Mouse (Mus musculus) neural tube, embryonic 14.5 days (tissue): ENCODE measurements around the gene Klhdc3. TPM values are rescaled to one million over a fixed set of nuclear protein-coding genes. Genes with fewer than 3 reads are reported as not detected.
A peak's percentile ranks its signal among the peaks of the same experiment; 100 is the strongest.

Experiments used
- ATAC-seq: fragments of 200-750 bp; cut with Nextera tagmentation; 2 replicates; pipeline ENCODE4 v1.8.0; 2017; ENCODE audit warnings: low read depth, mild to moderate bottlenecking, moderate TSS enrichment, moderate library complexity
- H3K27ac ChIP-seq: fragments of 300-500 bp; sonication (generic); 2 replicates; pipeline ENCODE4 v1.5.1; 2014; ENCODE audit warnings: low read depth, mild to moderate bottlenecking, control low read depth, low read length, moderate library complexity, mixed read lengths
- H3K27me3 ChIP-seq: fragments of 300-500 bp; sonication (generic); 2 replicates; pipeline ENCODE4 v1.6.1; 2014; ENCODE audit warnings: low read length; ENCODE audit not compliant: control insufficient read depth, insufficient read depth
- H3K36me3 ChIP-seq: fragments of 300-500 bp; sonication (generic); 2 replicates; pipeline ENCODE4 v1.6.1; 2014; ENCODE audit warnings: low read length, mixed read lengths; ENCODE audit not compliant: control insufficient read depth, insufficient read depth
- H3K4me1 ChIP-seq: fragments of 300-500 bp; sonication (generic); 2 replicates; pipeline ENCODE4 v1.6.1; 2014; ENCODE audit warnings: low read length; ENCODE audit not compliant: control insufficient read depth, insufficient read depth
- H3K4me2 ChIP-seq: fragments of 300-500 bp; sonication (generic); 2 replicates; pipeline ENCODE4 v1.6.1; 2014; ENCODE audit warnings: mild to moderate bottlenecking, low read depth, low read length, control low read depth
- H3K4me3 ChIP-seq: fragments of 300-500 bp; sonication (generic); 2 replicates; pipeline ENCODE4 v1.5.1; 2014; ENCODE audit warnings: low read depth, low read length, control low read depth, mixed read lengths
- H3K9ac ChIP-seq: fragments of 300-500 bp; sonication (generic); replicated peaks from 2 replicates; pipeline ENCODE4 v1.6.1; 2014; ENCODE audit warnings: low read depth, mild to moderate bottlenecking, control low read depth, low read length, mixed read lengths
- H3K9me3 ChIP-seq: fragments of 300-500 bp; sonication (generic); 2 replicates; pipeline ENCODE4 v1.6.1; 2016; ENCODE audit warnings: low read length; ENCODE audit not compliant: control insufficient read depth
- WGBS: fragments of 180-500 bp; shearing (Covaris S2); extraction: QIAGEN DNeasy Blood & Tissue Kit; methylation state at CpG from one replicate; pipeline ENCODE4 v1.1.7; 2014; 5-methylcytosine and 5-hydroxymethylcytosine counted together
- polyA plus RNA-seq: library from polyadenylated mRNA; unstranded; fragments of >200 nt; fragmentation: Nextera tagmentation; extraction: Ambion mirVana; gene quantifications from 2 replicates; pipeline ENCODE4 v1.2.1, GENCODE M21; 2014

Klhdc3 gene
- polyA plus RNA-seq, 1 experiment from 2014 or later, result 151 TPM

DNA sequence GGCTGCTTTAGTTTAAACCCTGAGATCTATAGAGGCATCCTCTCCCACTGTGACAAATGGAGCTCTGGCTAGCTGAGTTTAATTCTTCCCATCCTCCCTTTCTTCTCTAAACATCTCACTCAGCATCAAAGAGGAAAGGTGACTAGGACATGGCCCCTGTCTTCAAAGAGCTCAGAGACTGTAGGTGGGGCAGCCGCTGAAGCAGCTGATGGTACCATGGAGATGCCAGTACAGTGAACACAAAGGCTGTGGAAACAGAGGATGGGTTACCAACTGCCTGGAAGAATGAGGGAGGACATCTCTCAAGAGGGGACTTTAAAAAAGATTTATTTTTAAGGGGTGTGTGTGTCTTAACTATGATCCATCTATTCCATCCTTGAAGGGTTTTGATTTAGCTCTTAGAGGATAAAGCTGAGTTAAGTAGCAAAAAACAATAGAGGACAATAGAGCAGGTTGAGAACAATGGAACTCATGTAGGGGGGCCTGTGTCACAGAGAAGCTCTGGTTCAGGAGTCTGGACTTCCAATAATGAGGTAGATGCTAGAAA lies 13.9 kb upstream of the Klhdc3 start:
- Histone ChIP-seq H3K9ac (no peak overlapping the region), H3K36me3 (no peaks in the 10 kb centered on the region), H3K27me3 (no peaks in the 10 kb centered on the region), H3K27ac (no peak overlapping the region), H3K4me3 (no peak overlapping the region), H3K4me1 (no peaks in the 10 kb centered on the region), H3K4me2 (no peak overlapping the region), H3K9me3 (no peaks in the 10 kb centered on the region)
- 81% methylated on average over 1 of the region's 1 CpGs for WGBS
- no peak for ATAC-seq

DNA sequence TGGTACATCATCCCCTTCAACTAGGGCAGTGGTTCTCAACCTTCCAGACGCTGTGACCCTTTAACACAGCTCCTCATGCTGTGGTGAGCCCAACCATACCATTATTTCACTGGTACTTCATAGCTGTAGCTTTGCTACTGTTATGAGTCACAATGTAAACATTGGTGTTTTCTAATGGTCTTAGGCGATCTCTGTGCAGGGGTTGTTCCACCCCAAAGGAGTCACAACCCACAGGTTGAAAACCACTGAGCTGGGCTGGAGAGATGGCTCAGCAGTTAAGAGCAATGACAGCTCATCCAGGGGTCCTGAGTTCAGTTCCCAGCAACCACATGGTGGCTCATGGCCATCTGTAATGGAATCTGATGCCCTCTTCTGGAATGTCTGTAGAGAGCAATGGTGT lies 10.7 kb upstream of the Klhdc3 start:
- Histone ChIP-seq H3K9me3 (no peaks in the 10 kb centered on the region), H3K27ac (no peak overlapping the region), H3K27me3 (no peaks in the 10 kb centered on the region), H3K36me3 (peaks cover 5% of the 10 kb centered on the region; the same call in 1 of the 2 replicates), H3K4me1 (no peaks in the 10 kb centered on the region), H3K9ac (no peak overlapping the region), H3K4me2 (no peak overlapping the region), H3K4me3 (no peak overlapping the region)
- WGBS, result 95% methylated on average over 2 of the region's 2 CpGs
- no peak for ATAC-seq

DNA sequence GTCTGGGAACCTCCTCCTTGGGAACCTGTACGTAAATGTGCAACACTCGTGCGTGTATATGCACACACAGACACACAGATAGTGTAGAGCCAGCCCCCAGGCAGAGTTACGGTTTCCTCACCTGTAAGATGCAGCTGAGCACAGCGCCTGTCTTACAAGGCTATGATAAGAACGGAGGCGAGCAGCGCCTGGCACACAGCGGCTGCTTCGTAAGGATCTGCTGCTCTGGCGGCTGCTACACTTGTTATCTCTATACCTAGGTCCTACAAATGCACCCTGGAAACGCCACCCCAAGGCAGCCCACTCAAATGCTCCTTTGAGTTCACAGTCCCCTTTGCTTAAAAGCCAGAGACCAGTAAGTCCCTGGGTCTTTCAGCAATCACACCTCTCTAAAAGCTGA lies 10.0 kb upstream of the Klhdc3 start:
- no peak overlapping the region for H3K4me2 ChIP-seq
- no peaks in the 10 kb centered on the region for H3K27me3 ChIP-seq
- no peak for ATAC-seq
- H3K9me3 ChIP-seq, result no peaks in the 10 kb centered on the region
- H3K9ac ChIP-seq, result no peak overlapping the region
- no peak overlapping the region for H3K4me3 ChIP-seq
- 94% methylated on average over 12 of the region's 12 CpGs for WGBS
- H3K4me1 ChIP-seq, result no peaks in the 10 kb centered on the region
- no peak overlapping the region for H3K27ac ChIP-seq
- H3K36me3 ChIP-seq, result peaks cover 12% of the 10 kb centered on the region; the same call in 1 of the 2 replicates

DNA sequence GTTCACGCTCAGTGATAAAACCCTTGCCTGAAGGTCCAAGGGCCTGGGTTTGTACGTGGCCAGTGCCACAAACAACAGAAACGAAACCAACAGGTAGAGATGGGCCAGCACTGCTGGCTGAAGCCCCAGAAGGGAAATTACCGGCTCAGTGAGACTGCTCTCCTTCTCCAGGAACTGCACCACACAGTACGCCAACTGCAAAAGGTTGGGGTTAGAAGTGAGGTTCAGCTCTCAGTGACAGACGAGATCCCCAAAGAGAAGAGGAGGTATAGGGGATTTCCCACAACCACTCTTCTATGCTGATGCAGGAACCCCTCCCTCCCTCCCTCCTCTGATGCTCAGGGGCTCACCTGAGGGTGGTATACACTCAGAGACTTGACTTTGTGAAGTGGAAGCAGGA lies 5.2 kb upstream of the Klhdc3 start:
- no peaks in the 10 kb centered on the region for H3K27me3 ChIP-seq
- no peak overlapping the region for H3K9ac ChIP-seq
- ATAC-seq, result no peak
- no peak overlapping the region for H3K4me2 ChIP-seq
- WGBS, result 97% methylated on average over 6 of the region's 6 CpGs
- H3K4me3 ChIP-seq, result no peak overlapping the region
- peaks cover 33% of the 10 kb centered on the region for H3K36me3 ChIP-seq
- H3K9me3 ChIP-seq, result no peaks in the 10 kb centered on the region
- H3K4me1 ChIP-seq, result peaks cover 7% of the 10 kb centered on the region
- H3K27ac ChIP-seq, result no peak overlapping the region

DNA sequence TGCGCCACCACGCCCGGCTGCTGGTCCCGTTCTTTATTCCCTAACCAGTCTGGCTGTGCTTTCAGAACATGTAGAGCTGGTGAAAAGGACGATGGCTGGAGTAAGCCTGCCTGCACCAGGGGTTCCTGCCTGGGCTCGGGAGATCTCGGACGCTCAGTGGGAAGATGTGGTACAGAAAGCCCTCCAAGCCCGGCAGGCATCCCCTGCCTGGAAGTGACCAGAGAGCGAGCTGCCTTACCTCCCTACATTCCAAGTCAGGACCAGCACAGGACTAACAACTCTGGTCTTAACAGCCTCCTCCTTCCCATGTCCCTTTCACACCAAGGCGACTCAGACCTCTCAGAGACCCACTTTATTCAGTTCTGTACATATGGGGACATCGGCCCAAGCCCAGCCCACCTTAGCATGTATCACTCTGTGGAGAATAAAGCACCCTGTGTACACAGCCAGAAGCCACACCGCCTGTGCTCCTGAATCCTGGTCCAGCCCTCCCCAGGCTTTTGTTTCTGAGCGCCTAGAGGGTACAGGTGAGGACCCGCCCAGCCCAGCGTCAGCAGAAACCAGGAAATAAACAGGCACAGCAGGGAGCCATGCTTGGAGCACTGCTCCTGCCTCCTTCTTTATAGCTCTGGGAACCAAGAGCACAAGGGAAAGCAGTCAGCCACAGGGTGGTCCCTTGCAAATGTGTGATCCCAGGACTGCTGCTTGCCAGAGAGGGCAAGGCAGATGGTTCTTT lies 2.1 kb upstream of the Klhdc3 start:
- Histone ChIP-seq H3K27me3 (no peaks in the 10 kb centered on the region), H3K27ac (no peak overlapping the region), H3K36me3 (peaks cover 37% of the 10 kb centered on the region), H3K9me3 (no peaks in the 10 kb centered on the region), H3K4me3 (no peak overlapping the region), H3K4me2 (no peak overlapping the region), H3K9ac (no peak overlapping the region), H3K4me1 (peaks cover 20% of the 10 kb centered on the region)
- ATAC-seq, result no peak
- WGBS, result 84% methylated on average over 16 of the region's 16 CpGs

DNA sequence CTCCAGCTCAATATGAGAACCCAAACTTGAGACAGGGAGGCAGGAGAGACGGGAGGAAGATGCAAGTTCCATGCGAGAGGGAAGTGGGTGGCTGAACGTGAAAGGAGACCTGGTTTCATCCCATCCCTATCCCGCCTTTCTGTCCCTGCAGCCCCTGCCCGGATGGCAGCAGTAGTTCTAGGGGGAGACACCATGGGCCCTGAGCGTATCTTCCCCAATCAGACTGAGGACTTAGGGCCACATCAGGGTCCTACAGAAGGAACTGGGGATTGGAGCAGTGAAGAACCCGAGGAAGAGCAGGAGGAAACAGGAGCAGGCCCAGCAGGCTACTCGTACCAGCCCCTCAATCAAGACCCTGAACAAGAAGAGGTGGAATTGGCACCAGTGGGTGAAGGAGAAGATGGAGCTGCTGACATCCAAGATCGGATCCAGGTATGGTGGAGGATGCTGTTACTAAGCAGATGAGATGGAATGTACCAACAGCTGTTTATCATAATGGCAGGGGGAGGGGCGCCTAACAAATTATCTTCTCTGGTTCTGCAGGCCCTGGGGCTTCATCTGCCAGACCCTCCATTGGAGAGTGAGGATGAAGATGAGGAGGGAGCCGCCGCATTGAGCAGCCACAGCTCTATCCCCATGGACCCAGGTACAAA lies 878 bp upstream of the Klhdc3 start:
- H3K9me3 ChIP-seq, result no peaks in the 10 kb centered on the region
- WGBS, result 26% methylated on average over 12 of the region's 12 CpGs
- H3K27ac ChIP-seq, result no peak overlapping the region
- H3K4me2 ChIP-seq, result peak overlapping the region; percentile 87
- H3K4me3 ChIP-seq, result peak overlapping the region; percentile 79
- peaks cover 46% of the 10 kb centered on the region for H3K36me3 ChIP-seq
- peaks cover 20% of the 10 kb centered on the region for H3K4me1 ChIP-seq
- H3K9ac ChIP-seq, result peak overlapping the region; percentile 65
- H3K27me3 ChIP-seq, result no peaks in the 10 kb centered on the region
- peak; percentile 1; the same call in 1 of the 2 replicates for ATAC-seq

DNA sequence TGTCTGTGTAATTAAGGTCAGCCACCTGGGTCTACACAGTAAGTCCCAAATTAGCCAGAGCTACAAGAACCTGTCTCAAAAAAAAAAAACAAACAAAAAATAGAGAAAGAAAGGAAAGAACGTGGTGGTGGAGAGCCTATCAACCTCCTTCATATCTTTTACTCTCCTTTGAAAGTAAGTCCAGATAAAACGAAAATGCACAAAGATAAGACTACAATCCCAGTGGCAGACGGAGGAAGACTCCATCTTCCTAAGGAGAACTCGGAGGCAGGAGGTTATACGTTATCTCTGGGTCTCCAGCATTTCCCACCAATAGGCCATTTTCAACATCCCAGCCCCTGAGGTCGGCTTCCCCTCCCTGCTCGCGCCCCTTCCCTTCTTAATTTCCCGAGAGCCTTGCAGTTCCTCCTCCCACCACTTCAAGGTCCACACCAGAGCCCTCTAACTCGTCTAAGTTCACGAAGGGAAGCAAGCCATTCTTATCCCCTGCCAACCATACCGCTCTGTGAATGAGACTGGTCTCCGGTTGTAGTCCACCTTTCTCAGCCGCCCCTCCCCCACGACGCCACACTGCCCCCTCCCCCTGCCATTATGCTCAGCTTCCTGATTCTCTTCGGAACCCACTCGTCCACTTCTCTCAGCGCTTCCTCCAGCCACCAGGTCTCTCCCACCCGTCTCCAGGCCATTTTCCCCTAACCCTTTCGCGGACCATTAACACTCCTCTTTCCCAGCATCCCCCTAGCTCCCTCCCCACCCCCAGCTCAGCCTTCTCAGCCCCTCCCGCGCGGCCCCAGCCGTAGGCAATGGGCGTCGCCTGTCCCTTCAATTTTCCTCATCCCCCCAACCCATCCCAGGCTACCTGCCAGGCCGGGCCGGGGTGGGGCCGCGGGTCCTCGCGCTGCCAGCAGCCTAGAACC lies 613 bp downstream of the Klhdc3 start:
- Histone ChIP-seq H3K4me3 (peak overlapping the region; percentile 79), H3K27me3 (no peaks in the 10 kb centered on the region), H3K36me3 (peaks cover 48% of the 10 kb centered on the region), H3K27ac (peak overlapping the region; percentile 85), H3K9me3 (no peaks in the 10 kb centered on the region), H3K9ac (peak overlapping the region; percentile 65), H3K4me2 (peak overlapping the region; percentile 65), H3K4me1 (peaks cover 20% of the 10 kb centered on the region)
- under 1% methylated on average over 34 of the region's 34 CpGs for WGBS
- no peak; the same call in none of the 2 replicates for ATAC-seq

DNA sequence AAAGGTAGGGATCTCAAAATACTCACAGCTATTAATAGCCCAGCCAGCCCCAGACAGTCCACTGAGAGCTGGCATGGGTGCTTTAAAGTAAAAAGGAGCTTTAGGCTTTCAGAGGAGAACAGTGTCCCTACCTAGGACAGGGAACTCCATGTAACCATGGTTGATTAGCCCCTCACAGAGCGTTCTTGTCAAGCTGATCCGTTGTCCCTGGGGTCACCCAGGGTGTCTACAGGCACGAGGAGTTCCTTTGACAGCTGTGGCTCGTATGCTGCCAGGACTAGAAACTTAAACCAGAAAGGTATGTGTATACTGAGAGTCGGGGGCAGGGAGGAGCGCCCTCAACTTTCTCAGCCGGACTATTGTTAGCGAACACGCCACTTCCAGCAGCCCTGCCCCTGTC lies 1.8 kb downstream of the Klhdc3 start:
- Histone ChIP-seq H3K27me3 (no peaks in the 10 kb centered on the region), H3K36me3 (peaks cover 36% of the 10 kb centered on the region), H3K9ac (peak overlapping the region; percentile 29; the same call in 1 of the 2 replicates), H3K27ac (no peak overlapping the region), H3K4me2 (peak overlapping the region; percentile 65; the same call in 1 of the 2 replicates), H3K4me3 (no peak overlapping the region; the same call in 1 of the 2 replicates), H3K9me3 (no peaks in the 10 kb centered on the region), H3K4me1 (peaks cover 26% of the 10 kb centered on the region)
- WGBS, result 71% methylated on average over 9 of the region's 9 CpGs
- ATAC-seq, result no peak
